Comparison of ENCODE assay signal across 12 mouse cellular contexts in genomic region chr12:103518640-103519039, GRCm38 (mm10).
"Had no signal": no experiment of that assay in that cellular context is flagged by ENCODE, and none has a peak within 500 bp of the region (broad histone marks: within the 10 kb centered on the region; RNA-seq: fewer than 3 reads in every experiment).

No protein-coding gene starts in this region.

- H3K4me2 ChIP-seq: limb, embryonic 12.5 days; midbrain, embryonic 13.5 days; neural tube, embryonic 15.5 days had no signal

- H3K9me3 ChIP-seq: limb, embryonic 12.5 days; neural tube, embryonic 15.5 days had no signal

- H3K36me3 ChIP-seq: limb, embryonic 12.5 days; midbrain, embryonic 13.5 days; neural tube, embryonic 15.5 days had no signal

- H3K4me3 ChIP-seq: limb, embryonic 12.5 days; midbrain, embryonic 13.5 days; myocyte; neural tube, embryonic 15.5 days had no signal

- H3K27me3 ChIP-seq: limb, embryonic 12.5 days; midbrain, embryonic 13.5 days; neural tube, embryonic 15.5 days had no signal

- H3K9ac ChIP-seq: limb, embryonic 12.5 days; liver, embryonic 14.5 days; midbrain, embryonic 13.5 days; neural tube, embryonic 15.5 days had no signal

- H3K4me1 ChIP-seq: limb, embryonic 12.5 days had no signal

- DNase-seq: kidney, postnatal 25 days; liver; lung, adult 18-20 months; right cerebral cortex, postnatal 4 days; spleen, adult 18-20 months; thymus, adult 18-20 months; thymus, postnatal 14 days had no signal

- H3K27ac ChIP-seq: limb, embryonic 12.5 days; liver, embryonic 14.5 days; midbrain, embryonic 13.5 days; neural tube, embryonic 15.5 days had no signal

- ATAC-seq: midbrain, embryonic 13.5 days had no signal
